Mouse (Mus musculus): ENCODE results near the gene St3gal5. TPM values are rescaled to one million over a fixed set of nuclear protein-coding genes. Genes with fewer than 3 reads are reported as not detected.

The St3gal5 gene
- polyA plus RNA-seq, 1 experiment from 2014 or later = 78.5 TPM

DNA sequence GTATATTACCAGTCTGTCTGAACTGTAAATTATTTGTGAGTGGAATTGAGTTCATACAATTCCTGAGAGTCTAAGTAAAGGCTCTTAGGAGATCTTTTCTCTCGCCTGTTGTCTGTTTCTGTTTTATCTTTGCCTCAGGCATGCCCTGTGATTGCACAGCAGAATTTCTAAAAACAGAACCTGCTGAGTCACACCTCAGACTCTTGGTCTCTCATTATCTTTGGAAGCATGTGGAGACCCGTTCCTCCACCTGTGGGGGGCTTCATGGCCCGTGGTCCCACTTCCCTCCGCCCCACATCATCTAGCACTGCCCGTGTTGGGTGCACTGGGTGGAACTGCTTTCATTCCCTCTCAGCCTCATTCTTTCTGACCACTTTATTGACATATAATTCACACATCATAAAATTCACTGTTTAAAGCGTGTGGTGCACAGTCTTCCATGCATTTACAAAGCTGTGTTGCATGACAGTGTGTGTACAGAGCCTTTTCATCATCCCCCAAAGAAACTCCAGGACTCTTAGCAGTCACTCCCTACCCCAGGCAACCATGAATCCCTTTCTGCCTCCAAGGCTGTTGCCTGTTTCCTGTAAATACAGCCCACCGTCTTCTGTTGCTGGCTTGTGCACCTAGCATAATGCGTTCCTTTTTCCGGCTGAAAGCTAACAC, 37.6 kb downstream of the St3gal5 start:
- Histone ChIP-seq H3K4me3 (ENCODE audit: low read depth, low read length) (no peak overlapping the region), H3K4me2 (ENCODE audit: low read depth, low read length) (no peak overlapping the region), H3K27me3 (ENCODE audit: control insufficient read depth, insufficient read depth, low read length) (no peaks in the 10 kb centered on the region), H3K27ac (ENCODE audit: low read depth, low read length) (no peak overlapping the region), H3K9ac (replicated peaks; ENCODE audit: low read depth, low read length) (no peak overlapping the region), H3K36me3 (ENCODE audit: control insufficient read depth, insufficient read depth, low read length) (no peaks in the 10 kb centered on the region; the same call in 1 of the 2 replicates), H3K4me1 (ENCODE audit: control insufficient read depth, insufficient read depth, low read length) (no peaks in the 10 kb centered on the region), H3K9me3 (ENCODE audit: control insufficient read depth, low read length) (no peaks in the 10 kb centered on the region)
- peak; percentile 49; the same call in 1 of the 2 replicates for ATAC-seq (ENCODE audit: low read depth)
- 65% methylated on average over 9 of the region's 9 CpGs for WGBS

DNA sequence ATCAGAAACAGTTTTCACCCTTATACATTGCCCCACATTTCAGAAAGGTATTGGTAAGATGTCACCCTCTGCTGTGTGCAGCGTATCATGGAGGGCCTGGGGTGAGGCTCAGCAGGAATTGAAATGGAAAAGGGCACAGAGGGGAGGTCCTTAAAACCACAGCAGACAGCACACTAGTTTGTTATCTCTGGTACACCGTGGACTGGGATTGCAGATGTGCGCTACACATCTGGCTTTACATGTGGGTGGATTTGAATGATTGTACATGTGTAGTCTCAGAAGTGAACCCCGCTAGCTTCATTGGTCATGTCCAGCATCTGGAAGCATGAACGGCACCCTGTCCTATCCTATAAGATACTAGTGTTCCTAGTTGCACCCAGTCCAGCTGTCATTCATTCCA, 38.6 kb downstream of the St3gal5 start:
- Histone ChIP-seq H3K4me2 (ENCODE audit: low read depth, low read length) (no peak overlapping the region), H3K9me3 (ENCODE audit: control insufficient read depth, low read length) (no peaks in the 10 kb centered on the region), H3K27me3 (ENCODE audit: control insufficient read depth, insufficient read depth, low read length) (no peaks in the 10 kb centered on the region), H3K4me3 (ENCODE audit: low read depth, low read length) (no peak overlapping the region), H3K9ac (replicated peaks; ENCODE audit: low read depth, low read length) (no peak overlapping the region), H3K4me1 (ENCODE audit: control insufficient read depth, insufficient read depth, low read length) (no peaks in the 10 kb centered on the region), H3K27ac (ENCODE audit: low read depth, low read length) (no peak overlapping the region), H3K36me3 (ENCODE audit: control insufficient read depth, insufficient read depth, low read length) (no peaks in the 10 kb centered on the region)
- WGBS = 89% methylated on average over 5 of the region's 5 CpGs
- ATAC-seq (ENCODE audit: low read depth) = no peak

DNA sequence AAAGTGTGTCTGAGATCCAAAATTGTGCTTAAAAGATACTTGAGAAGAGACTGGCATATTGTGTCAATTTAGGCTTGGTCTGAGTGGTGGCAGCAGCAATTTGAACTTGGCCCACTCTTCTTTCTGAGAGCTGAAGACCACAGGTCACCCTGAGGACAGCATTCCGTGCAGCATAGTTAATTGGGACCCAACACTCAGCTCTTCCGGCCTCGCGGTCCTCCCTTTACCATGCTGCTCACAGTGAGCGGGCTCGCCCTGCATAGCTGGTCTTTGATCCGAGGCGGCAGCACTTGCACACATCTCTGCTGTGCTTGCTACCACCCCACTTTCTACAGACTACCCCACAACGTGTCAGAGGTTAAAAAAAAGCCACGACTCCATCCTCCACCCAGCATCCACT, 39.2 kb downstream of the St3gal5 start:
- no peak for ATAC-seq (ENCODE audit: low read depth)
- H3K36me3 ChIP-seq (ENCODE audit: control insufficient read depth, insufficient read depth, low read length) = no peaks in the 10 kb centered on the region
- H3K27ac ChIP-seq (ENCODE audit: low read depth, low read length) = no peak overlapping the region
- WGBS = 88% methylated on average over 10 of the region's 10 CpGs
- no peaks in the 10 kb centered on the region for H3K9me3 ChIP-seq (ENCODE audit: control insufficient read depth, low read length)
- no peak overlapping the region for H3K4me3 ChIP-seq (ENCODE audit: low read depth, low read length)
- H3K4me2 ChIP-seq (ENCODE audit: low read depth, low read length) = no peak overlapping the region
- no peak overlapping the region for H3K9ac ChIP-seq (replicated peaks; ENCODE audit: low read depth, low read length)
- no peaks in the 10 kb centered on the region for H3K4me1 ChIP-seq (ENCODE audit: control insufficient read depth, insufficient read depth, low read length)
- no peaks in the 10 kb centered on the region for H3K27me3 ChIP-seq (ENCODE audit: control insufficient read depth, insufficient read depth, low read length)

DNA sequence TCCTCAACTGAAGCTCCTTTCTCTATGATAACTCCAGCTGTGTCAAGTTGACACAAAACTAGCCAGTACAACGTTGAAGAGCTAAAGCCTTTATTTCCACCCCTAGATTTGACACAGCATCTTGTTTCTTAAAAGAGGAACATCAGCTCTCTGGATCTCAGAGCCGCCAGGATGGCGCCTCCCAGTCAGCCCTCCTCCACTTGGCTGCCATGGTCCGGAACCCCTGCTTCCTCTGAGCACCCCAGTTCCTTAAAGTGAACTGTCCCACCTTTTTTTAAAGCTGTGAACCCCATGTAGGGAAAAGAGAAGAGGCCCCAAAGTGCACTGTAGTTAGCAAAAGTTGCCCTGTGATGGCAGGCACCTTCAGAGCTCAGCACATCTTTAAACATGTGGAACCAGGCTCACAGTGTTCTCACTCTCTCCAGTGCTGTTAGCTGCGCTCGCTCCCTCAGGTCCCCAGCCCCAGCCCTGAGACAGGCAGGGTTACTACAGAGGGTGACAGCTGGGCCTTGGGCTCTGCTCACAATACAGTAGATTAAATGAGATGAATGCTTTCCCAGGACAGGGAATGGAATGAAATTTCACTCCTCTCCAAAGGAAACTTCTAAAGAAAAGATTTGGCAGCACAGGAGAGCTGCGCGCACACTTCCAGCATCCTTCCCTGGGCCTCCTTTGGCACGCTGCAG, 42.3 kb downstream of the St3gal5 start:
- 88% methylated on average over 9 of the region's 9 CpGs for WGBS
- no peak overlapping the region for H3K27ac ChIP-seq (ENCODE audit: low read depth, low read length)
- 0 out of 2 replicates have a peak, but pooled peaks cover 4% of the 10 kb centered on the region for H3K36me3 ChIP-seq (ENCODE audit: control insufficient read depth, insufficient read depth, low read length)
- no peaks in the 10 kb centered on the region for H3K4me1 ChIP-seq (ENCODE audit: control insufficient read depth, insufficient read depth, low read length)
- no peaks in the 10 kb centered on the region for H3K27me3 ChIP-seq (ENCODE audit: control insufficient read depth, insufficient read depth, low read length)
- no peak overlapping the region for H3K4me3 ChIP-seq (ENCODE audit: low read depth, low read length)
- H3K4me2 ChIP-seq (ENCODE audit: low read depth, low read length) = no peak overlapping the region
- ATAC-seq (ENCODE audit: low read depth) = no peak
- no peak overlapping the region for H3K9ac ChIP-seq (replicated peaks; ENCODE audit: low read depth, low read length)
- no peaks in the 10 kb centered on the region for H3K9me3 ChIP-seq (ENCODE audit: control insufficient read depth, low read length)

DNA sequence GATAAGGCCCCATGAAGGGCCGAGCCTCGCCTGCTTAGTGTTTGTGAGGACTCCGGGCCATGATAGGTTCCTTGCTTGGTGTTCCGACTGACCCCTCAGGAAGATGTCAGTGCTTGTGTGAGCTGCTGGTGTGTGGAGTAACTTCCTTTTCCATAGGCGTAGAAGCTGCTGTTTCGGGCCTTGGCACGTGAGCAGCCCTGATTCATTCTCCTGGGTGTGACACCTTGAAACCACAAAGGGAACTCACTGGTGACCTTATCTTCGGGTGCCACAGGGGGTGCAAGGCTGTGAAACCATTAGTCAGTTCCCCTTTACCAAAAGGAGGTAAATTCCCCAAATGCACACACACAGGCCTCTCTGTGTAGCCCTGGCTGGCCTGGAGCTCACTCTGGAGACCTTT, 43.0 kb downstream of the St3gal5 start:
- Histone ChIP-seq H3K27ac (ENCODE audit: low read depth, low read length) (no peak overlapping the region), H3K4me3 (ENCODE audit: low read depth, low read length) (no peak overlapping the region), H3K4me2 (ENCODE audit: low read depth, low read length) (no peak overlapping the region), H3K27me3 (ENCODE audit: control insufficient read depth, insufficient read depth, low read length) (no peaks in the 10 kb centered on the region), H3K9me3 (ENCODE audit: control insufficient read depth, low read length) (no peaks in the 10 kb centered on the region), H3K36me3 (ENCODE audit: control insufficient read depth, insufficient read depth, low read length) (0 out of 2 replicates have a peak, but pooled peaks cover 4% of the 10 kb centered on the region), H3K9ac (replicated peaks; ENCODE audit: low read depth, low read length) (no peak overlapping the region), H3K4me1 (ENCODE audit: control insufficient read depth, insufficient read depth, low read length) (no peaks in the 10 kb centered on the region)
- WGBS = 90% methylated on average over 8 of the region's 8 CpGs
- no peak for ATAC-seq (ENCODE audit: low read depth)

DNA sequence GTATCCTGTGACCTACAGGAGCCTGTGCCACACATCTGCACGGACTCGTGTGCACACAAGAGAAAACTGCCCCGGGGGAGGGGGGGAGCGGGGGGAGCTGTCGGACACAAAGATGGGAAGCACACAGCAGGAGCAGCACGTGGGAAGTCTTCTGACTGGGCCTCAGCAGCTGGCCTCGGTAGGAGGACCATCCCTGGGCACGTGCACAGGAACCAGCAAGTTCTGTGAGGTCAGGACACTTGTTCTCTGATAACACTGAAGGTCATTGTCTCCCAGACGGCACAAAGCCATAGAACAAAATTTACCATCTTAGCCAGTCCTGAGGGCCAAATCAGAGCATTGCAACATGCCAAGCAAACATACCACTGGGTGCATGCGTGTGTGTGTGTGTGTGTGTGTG, 43.8 kb downstream of the St3gal5 start:
- H3K4me1 ChIP-seq (ENCODE audit: control insufficient read depth, insufficient read depth, low read length) = no peaks in the 10 kb centered on the region
- no peaks in the 10 kb centered on the region for H3K9me3 ChIP-seq (ENCODE audit: control insufficient read depth, low read length)
- H3K4me2 ChIP-seq (ENCODE audit: low read depth, low read length) = no peak overlapping the region
- H3K27ac ChIP-seq (ENCODE audit: low read depth, low read length) = no peak overlapping the region
- no peak for ATAC-seq (ENCODE audit: low read depth)
- 68% methylated on average over 10 of the region's 10 CpGs for WGBS
- H3K36me3 ChIP-seq (ENCODE audit: control insufficient read depth, insufficient read depth, low read length) = 0 out of 2 replicates have a peak, but pooled peaks cover 4% of the 10 kb centered on the region
- no peaks in the 10 kb centered on the region for H3K27me3 ChIP-seq (ENCODE audit: control insufficient read depth, insufficient read depth, low read length)
- H3K4me3 ChIP-seq (ENCODE audit: low read depth, low read length) = no peak overlapping the region
- no peak overlapping the region for H3K9ac ChIP-seq (replicated peaks; ENCODE audit: low read depth, low read length)

DNA sequence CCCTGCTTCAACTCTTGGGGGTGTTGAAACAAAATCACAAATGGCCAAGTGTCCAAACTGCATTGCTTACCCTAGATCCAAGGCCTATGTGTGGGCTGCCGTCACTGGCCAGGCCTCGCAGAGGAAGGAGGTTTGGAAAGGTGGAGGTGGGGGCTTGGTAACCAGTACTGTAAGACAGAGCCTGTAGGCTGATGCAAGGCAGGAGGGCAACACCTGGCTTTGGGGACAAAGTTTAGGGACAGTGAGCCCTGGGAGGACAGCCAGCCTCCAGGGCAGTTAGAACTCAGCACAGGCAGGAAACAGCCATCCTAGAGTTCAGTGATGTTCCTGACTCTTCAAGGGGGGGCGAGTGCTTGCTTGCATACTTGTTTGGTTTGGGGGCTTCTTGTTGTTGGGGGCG, 45.2 kb downstream of the St3gal5 start:
- Histone ChIP-seq H3K4me1 (ENCODE audit: control insufficient read depth, insufficient read depth, low read length) (no peaks in the 10 kb centered on the region), H3K9ac (replicated peaks; ENCODE audit: low read depth, low read length) (no peak overlapping the region), H3K36me3 (ENCODE audit: control insufficient read depth, insufficient read depth, low read length) (peaks cover 4% of the 10 kb centered on the region; the same call in 1 of the 2 replicates), H3K4me3 (ENCODE audit: low read depth, low read length) (no peak overlapping the region), H3K9me3 (ENCODE audit: control insufficient read depth, low read length) (no peaks in the 10 kb centered on the region), H3K27ac (ENCODE audit: low read depth, low read length) (no peak overlapping the region), H3K4me2 (ENCODE audit: low read depth, low read length) (no peak overlapping the region), H3K27me3 (ENCODE audit: control insufficient read depth, insufficient read depth, low read length) (no peaks in the 10 kb centered on the region)
- WGBS = 93% methylated on average over 4 of the region's 4 CpGs
- ATAC-seq (ENCODE audit: low read depth) = no peak

DNA sequence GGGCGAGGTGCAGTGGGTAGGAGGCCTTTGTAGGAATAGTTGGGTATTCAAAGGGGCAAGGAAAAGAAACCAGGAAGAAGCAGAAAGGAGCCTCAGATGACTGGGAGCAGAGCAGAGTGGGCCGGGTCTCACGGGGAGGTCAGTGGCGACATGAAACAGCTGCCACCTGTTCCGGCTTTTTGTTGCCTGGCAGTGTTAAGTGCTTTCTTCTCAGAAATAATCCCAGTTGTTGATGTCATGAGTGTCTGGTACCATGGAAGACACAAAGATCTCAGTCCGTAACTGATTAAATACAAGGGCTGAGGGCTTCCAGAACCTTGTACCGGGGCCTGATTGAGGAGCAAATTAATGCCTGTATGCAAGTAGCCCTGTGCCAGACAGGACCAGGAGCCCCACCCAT, 47.0 kb downstream of the St3gal5 start:
- no peak overlapping the region for H3K4me3 ChIP-seq (ENCODE audit: low read depth, low read length)
- H3K9me3 ChIP-seq (ENCODE audit: control insufficient read depth, low read length) = no peaks in the 10 kb centered on the region; the same call in 1 of the 2 replicates
- no peaks in the 10 kb centered on the region for H3K27me3 ChIP-seq (ENCODE audit: control insufficient read depth, insufficient read depth, low read length)
- no peak overlapping the region for H3K4me2 ChIP-seq (ENCODE audit: low read depth, low read length)
- H3K27ac ChIP-seq (ENCODE audit: low read depth, low read length) = no peak overlapping the region
- no peak overlapping the region for H3K9ac ChIP-seq (replicated peaks; ENCODE audit: low read depth, low read length)
- ATAC-seq (ENCODE audit: low read depth) = no peak
- no peaks in the 10 kb centered on the region for H3K4me1 ChIP-seq (ENCODE audit: control insufficient read depth, insufficient read depth, low read length)
- WGBS = 84% methylated on average over 7 of the region's 7 CpGs
- peaks cover 11% of the 10 kb centered on the region for H3K36me3 ChIP-seq (ENCODE audit: control insufficient read depth, insufficient read depth, low read length)

DNA sequence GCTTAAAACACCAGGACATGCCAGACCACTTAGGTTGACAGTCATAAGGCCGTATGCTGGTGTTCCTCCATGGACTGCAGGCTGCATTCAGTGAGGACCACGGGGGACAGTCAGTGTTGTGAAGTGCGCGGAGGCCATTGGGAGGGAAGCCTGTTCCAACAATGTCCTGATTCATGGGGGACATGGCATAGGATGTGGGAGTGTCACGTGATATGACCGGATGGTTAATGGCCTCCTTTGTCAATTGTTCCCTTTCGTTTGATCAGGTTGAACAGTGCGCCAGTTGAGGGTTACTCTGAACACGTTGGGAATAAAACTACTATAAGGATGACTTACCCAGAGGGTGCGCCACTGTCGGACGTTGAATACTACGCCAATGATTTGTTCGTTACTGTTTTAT, 49.4 kb downstream of the St3gal5 start:
- Histone ChIP-seq H3K4me3 (ENCODE audit: low read depth, low read length) (no peak overlapping the region), H3K4me1 (ENCODE audit: control insufficient read depth, insufficient read depth, low read length) (no peaks in the 10 kb centered on the region), H3K36me3 (ENCODE audit: control insufficient read depth, insufficient read depth, low read length) (peaks cover 23% of the 10 kb centered on the region), H3K27me3 (ENCODE audit: control insufficient read depth, insufficient read depth, low read length) (no peaks in the 10 kb centered on the region), H3K9me3 (ENCODE audit: control insufficient read depth, low read length) (no peaks in the 10 kb centered on the region; the same call in 1 of the 2 replicates), H3K27ac (ENCODE audit: low read depth, low read length) (no peak overlapping the region), H3K9ac (replicated peaks; ENCODE audit: low read depth, low read length) (no peak overlapping the region), H3K4me2 (ENCODE audit: low read depth, low read length) (no peak overlapping the region)
- 80% methylated on average over 14 of the region's 14 CpGs for WGBS
- no peak for ATAC-seq (ENCODE audit: low read depth)

Data from neural tube, embryonic 14.5 days (tissue).